Mouse (Mus musculus) bone marrow macrophage, adult 2 months (primary cell): ENCODE measurements around the gene Col23a1. TPM values are rescaled to one million over a fixed set of nuclear protein-coding genes. Genes with fewer than 3 reads are reported as not detected.

Source experiments
- H3K27ac ChIP-seq: 2 replicates; pipeline ENCODE4 v1.5.1; 2012; ENCODE audit warnings: low read depth, low read length; ENCODE audit not compliant: insufficient read depth
- H3K4me1 ChIP-seq: 2 replicates; pipeline ENCODE4 v1.6.1; 2012; ENCODE audit warnings: low read length; ENCODE audit not compliant: control insufficient read depth, insufficient read depth
- H3K4me3 ChIP-seq: 2 replicates; pipeline ENCODE4 v1.5.1; 2012; ENCODE audit warnings: mild to moderate bottlenecking, low read length, moderate library complexity; ENCODE audit not compliant: insufficient read depth
- CTCF ChIP-seq: IDR thresholded peaks from 2 replicates; pipeline ENCODE4 v1.5.1; 2012; ENCODE audit warnings: low read depth, mild to moderate bottlenecking, low read length, moderate library complexity
- POLR2A ChIP-seq: IDR thresholded peaks from 2 replicates; pipeline ENCODE4 v1.6.1; 2012; ENCODE audit warnings: mild to moderate bottlenecking, low read depth, low read length, borderline replicate concordance
- polyA plus RNA-seq: library from polyadenylated mRNA; stranded (reverse); fragments of >200 nt; gene quantifications from 2 replicates; pipeline ENCODE4 v1.2.4, GENCODE M21; 2012; ENCODE audit not compliant: missing spikeins, insufficient read depth, insufficient read length

Gene Col23a1
- polyA plus RNA-seq, 1 experiment = 0.13 TPM

GRCm38 (mm10) chr11:51370273-51370672, 80.6 kb downstream of the Col23a1 start:
- TF ChIP-seq CTCF (no peak), POLR2A (no peak)
- Histone ChIP-seq H3K4me1 (peaks cover 37% of the 10 kb centered on the region), H3K4me3 (no peak overlapping the region), H3K27ac (no peak overlapping the region)

GRCm38 (mm10) chr11:51371321-51371720, 81.6 kb downstream of the Col23a1 start:
- Histone ChIP-seq H3K4me1 (peaks cover 46% of the 10 kb centered on the region), H3K4me3 (no peak overlapping the region), H3K27ac (no peak overlapping the region)
- TF ChIP-seq CTCF = no peak
- TF ChIP-seq POLR2A = no peak

GRCm38 (mm10) chr11:51371926-51372325, 82.2 kb downstream of the Col23a1 start:
- no peak for TF ChIP-seq CTCF
- TF ChIP-seq POLR2A = no peak
- H3K4me1 ChIP-seq = peaks cover 40% of the 10 kb centered on the region
- H3K27ac ChIP-seq = no peak overlapping the region
- H3K4me3 ChIP-seq = no peak overlapping the region

- H3K27ac ChIP-seq = no peak overlapping the region
- H3K4me1 ChIP-seq = peaks cover 29% of the 10 kb centered on the region
- TF ChIP-seq CTCF (no peak), POLR2A (no peak)
- H3K4me3 ChIP-seq = no peak overlapping the region
These were observed 87.5 kb downstream of the Col23a1 start for GRCm38 (mm10) chr11:51377199-51377598.

- H3K27ac ChIP-seq = no peak overlapping the region
- H3K4me1 ChIP-seq = peaks cover 6% of the 10 kb centered on the region; the same call in 1 of the 2 replicates
- no peak overlapping the region for H3K4me3 ChIP-seq
- TF ChIP-seq CTCF (no peak), POLR2A (no peak)
These were observed 99.2 kb downstream of the Col23a1 start for GRCm38 (mm10) chr11:51388892-51389340.

- H3K27ac ChIP-seq = no peak overlapping the region
- no peaks in the 10 kb centered on the region for H3K4me1 ChIP-seq
- TF ChIP-seq POLR2A (no peak), CTCF (no peak)
- no peak overlapping the region for H3K4me3 ChIP-seq
These were observed 100.0 kb downstream of the Col23a1 start for GRCm38 (mm10) chr11:51389763-51390162.

GRCm38 (mm10) chr11:51390521-51390920, 100.8 kb downstream of the Col23a1 start:
- TF ChIP-seq CTCF = no peak
- TF ChIP-seq POLR2A = no peak
- Histone ChIP-seq H3K4me1 (no peaks in the 10 kb centered on the region), H3K27ac (no peak overlapping the region), H3K4me3 (no peak overlapping the region)

GRCm38 (mm10) chr11:51391548-51391947, 101.8 kb downstream of the Col23a1 start:
- Histone ChIP-seq H3K4me3 (no peak overlapping the region), H3K27ac (no peak overlapping the region), H3K4me1 (peaks cover 3% of the 10 kb centered on the region; the same call in 1 of the 2 replicates)
- TF ChIP-seq POLR2A (no peak), CTCF (no peak)

- Histone ChIP-seq H3K4me3 (no peak overlapping the region), H3K27ac (no peak overlapping the region), H3K4me1 (peaks cover 3% of the 10 kb centered on the region; the same call in 1 of the 2 replicates)
- TF ChIP-seq CTCF (no peak), POLR2A (no peak)
These were observed 104.7 kb downstream of the Col23a1 start for GRCm38 (mm10) chr11:51394301-51394865.

GRCm38 (mm10) chr11:51396451-51396850, 106.7 kb downstream of the Col23a1 start:
- peaks cover 3% of the 10 kb centered on the region; the same call in 1 of the 2 replicates for H3K4me1 ChIP-seq
- H3K4me3 ChIP-seq = no peak overlapping the region
- TF ChIP-seq POLR2A (no peak), CTCF (no peak)
- no peak overlapping the region for H3K27ac ChIP-seq
